Mouse (Mus musculus) MEL (cell line): ENCODE results near the gene Trat1. TPM values are rescaled to one million over a fixed set of nuclear protein-coding genes. Genes with fewer than 3 reads are reported as not detected.

Source experiments
- DNase-seq: peaks from one replicate; pipeline ENCODE4 v3.0.0; 2011; ENCODE audit warnings: low read depth, low spot score
- H3K27ac ChIP-seq: 2 replicates; pipeline ENCODE4 v1.5.1; 2012; ENCODE audit warnings: low read depth, mild to moderate bottlenecking, control low read depth, low read length, moderate library complexity; ENCODE audit not compliant: control insufficient read depth
- H3K27me3 ChIP-seq, 2 experiments: fragments of 150-350 bp in 1 of 2; sonication (generic) in 1 of 2; 2 replicates each; pipeline ENCODE4 v1.6.1; 2012; ENCODE audit warnings: low read length in 2 of 2, mild to moderate bottlenecking in 2 of 2, improper control_type of control experiment in 1 of 2, moderate library complexity in 1 of 2; ENCODE audit not compliant: insufficient read depth in 2 of 2, control insufficient read depth in 1 of 2
- H3K36me3 ChIP-seq, 2 experiments: 2 replicates each; pipeline ENCODE4 v1.6.1; 2012 to 2014; ENCODE audit warnings: low read length in 2 of 2, improper control_type of control experiment in 1 of 2, inconsistent platforms in 1 of 2, mild to moderate bottlenecking in 1 of 2; ENCODE audit not compliant: insufficient read depth in 2 of 2, control insufficient read depth in 1 of 2
- H3K4me1 ChIP-seq, 2 experiments: fragments of 150-350 bp in 1 of 2; sonication (generic) in 1 of 2; 2 replicates each; pipeline ENCODE4 v1.6.1; 2012; ENCODE audit warnings: low read length in 2 of 2, improper control_type of control experiment in 1 of 2, mild to moderate bottlenecking in 1 of 2; ENCODE audit not compliant: insufficient read depth in 2 of 2, control insufficient read depth in 1 of 2
- H3K4me3 ChIP-seq, 2 experiments: fragments of 150-350 bp in 1 of 2; sonication (generic) in 1 of 2; 2 replicates each; pipeline ENCODE4 v1.5.1; 2012; ENCODE audit warnings: low read depth in 2 of 2, low read length in 2 of 2, mild to moderate bottlenecking in 2 of 2, moderate library complexity in 2 of 2, control low read depth in 1 of 2, improper control_type of control experiment in 1 of 2; ENCODE audit not compliant: control insufficient read depth in 1 of 2, insufficient read depth in 1 of 2
- H3K79me2 ChIP-seq: 2 replicates; pipeline ENCODE4 v1.6.1; 2012; ENCODE audit warnings: mild to moderate bottlenecking, low read length, moderate library complexity; ENCODE audit not compliant: control insufficient read depth, poor library complexity, insufficient read depth
- H3K9ac ChIP-seq: 2 replicates; pipeline ENCODE4 v1.6.1; 2012; ENCODE audit warnings: low read depth, mild to moderate bottlenecking, control low read depth, low read length, moderate library complexity; ENCODE audit not compliant: control insufficient read depth, poor library complexity, severe bottlenecking
- H3K9me3 ChIP-seq: fragments of 150-350 bp; sonication (generic); replicated peaks from 2 replicates; pipeline ENCODE4 v1.6.1; 2012; ENCODE audit warnings: mild to moderate bottlenecking, low read length, improper control_type of control experiment, moderate library complexity; ENCODE audit not compliant: insufficient read depth
- CHD2 ChIP-seq: IDR thresholded peaks from 2 replicates; pipeline ENCODE4 v1.6.1; 2011; ENCODE audit warnings: low read length, improper control_type of control experiment
- E2F4 ChIP-seq: IDR thresholded peaks from 2 replicates; pipeline ENCODE4 v1.6.1; 2011; ENCODE audit warnings: low read depth, low read length, improper control_type of control experiment, borderline replicate concordance
- ELF1 ChIP-seq: IDR thresholded peaks from 2 replicates; pipeline ENCODE4 v1.6.1; 2014; ENCODE audit warnings: low read depth, mild to moderate bottlenecking, inconsistent platforms, low read length, improper control_type of control experiment, moderate library complexity
- EP300 ChIP-seq, 2 experiments: IDR thresholded peaks; 2 replicates each; pipeline ENCODE4 v1.6.1; 2011; ENCODE audit warnings: improper control_type of control experiment in 2 of 2, low read length in 2 of 2, low read depth in 1 of 2, mild to moderate bottlenecking in 1 of 2
- ETS1 ChIP-seq: IDR thresholded peaks from 2 replicates; pipeline ENCODE4 v1.6.1; 2012; ENCODE audit warnings: low read depth, mild to moderate bottlenecking, inconsistent platforms, low read length, improper control_type of control experiment, moderate library complexity
- GABPA ChIP-seq: IDR thresholded peaks from 2 replicates; pipeline ENCODE4 v1.6.1; 2012; ENCODE audit warnings: low read depth, mild to moderate bottlenecking, inconsistent platforms, low read length, improper control_type of control experiment, moderate library complexity
- HCFC1 ChIP-seq: IDR thresholded peaks from 2 replicates; pipeline ENCODE4 v1.6.1; 2012; ENCODE audit warnings: low read depth, mild to moderate bottlenecking, inconsistent platforms, low read length, improper control_type of control experiment, moderate library complexity
- KAT2A ChIP-seq: conservative IDR thresholded peaks from 2 replicates; pipeline ENCODE4 v1.6.1; 2012; ENCODE audit warnings: low read depth, low read length, improper control_type of control experiment, inconsistent platforms
- MAX ChIP-seq: IDR thresholded peaks from 2 replicates; pipeline ENCODE4 v1.6.1; 2011; ENCODE audit warnings: low read length, improper control_type of control experiment
- MEF2A ChIP-seq: IDR thresholded peaks from 2 replicates; pipeline ENCODE4 v1.6.1; 2014; ENCODE audit warnings: low read depth, mild to moderate bottlenecking, inconsistent platforms, low read length, improper control_type of control experiment; ENCODE audit not compliant: poor library complexity, insufficient replicate concordance, severe bottlenecking; ENCODE audit errors: extremely low read depth
- MXI1 ChIP-seq: IDR thresholded peaks from 2 replicates; pipeline ENCODE4 v1.6.1; 2011; ENCODE audit warnings: mild to moderate bottlenecking, low read depth, low read length, improper control_type of control experiment
- MYC ChIP-seq: IDR thresholded peaks from 2 replicates; pipeline ENCODE4 v1.6.1; 2011; ENCODE audit warnings: low read depth, mild to moderate bottlenecking, low read length, improper control_type of control experiment, moderate library complexity
- NELFE ChIP-seq: IDR thresholded peaks from 2 replicates; pipeline ENCODE4 v1.6.1; 2011; ENCODE audit warnings: low read depth, low read length, improper control_type of control experiment
- POLR2A ChIP-seq, 2 experiments: IDR thresholded peaks; 2 replicates each; pipeline ENCODE4 v1.6.1; 2011 to 2012; ENCODE audit warnings: low read length in 2 of 2, mild to moderate bottlenecking in 2 of 2, control low read depth in 1 of 2, improper control_type of control experiment in 1 of 2, low read depth in 1 of 2, moderate library complexity in 1 of 2; ENCODE audit not compliant: control insufficient read depth in 1 of 2, insufficient read depth in 1 of 2, poor library complexity in 1 of 2
- POLR2AphosphoS5 ChIP-seq: IDR thresholded peaks from 2 replicates; pipeline ENCODE4 v1.6.1; 2012; ENCODE audit warnings: low read depth, borderline replicate concordance, mild to moderate bottlenecking, inconsistent platforms, low read length, moderate library complexity, mixed read lengths
- RCOR1 ChIP-seq: IDR thresholded peaks from 2 replicates; pipeline ENCODE4 v1.6.1; 2012; ENCODE audit warnings: low read depth, mild to moderate bottlenecking, inconsistent platforms, low read length, improper control_type of control experiment
- SIN3A ChIP-seq: IDR thresholded peaks from 2 replicates; pipeline ENCODE4 v1.6.1; 2012; ENCODE audit warnings: low read length, improper control_type of control experiment, inconsistent platforms
- TBP ChIP-seq: IDR thresholded peaks from 2 replicates; pipeline ENCODE4 v1.8.0; 2011; ENCODE audit warnings: low read depth, low read length, improper control_type of control experiment
- UBTF ChIP-seq: IDR thresholded peaks from 2 replicates; pipeline ENCODE4 v1.6.1; 2012; ENCODE audit warnings: low read depth, mild to moderate bottlenecking, inconsistent platforms, low read length, improper control_type of control experiment, moderate library complexity, borderline replicate concordance; ENCODE audit not compliant: insufficient read depth
- USF2 ChIP-seq, 2 experiments: IDR thresholded peaks; 2 replicates each; pipeline ENCODE4 v1.6.1; 2011 to 2012; ENCODE audit warnings: improper control_type of control experiment in 2 of 2, low read length in 2 of 2, borderline replicate concordance in 1 of 2, inconsistent platforms in 1 of 2, low read depth in 1 of 2, mild to moderate bottlenecking in 1 of 2; ENCODE audit not compliant: insufficient read depth in 1 of 2
- ZKSCAN1 ChIP-seq: IDR thresholded peaks from 2 replicates; pipeline ENCODE4 v1.6.1; 2012; ENCODE audit warnings: low read depth, mild to moderate bottlenecking, inconsistent platforms, low read length, improper control_type of control experiment, moderate library complexity
- ZMIZ1 ChIP-seq: IDR thresholded peaks from 2 replicates; pipeline ENCODE4 v1.6.1; 2012; ENCODE audit warnings: low read depth, mild to moderate bottlenecking, inconsistent platforms, low read length, improper control_type of control experiment, moderate library complexity
- polyA plus RNA-seq, 2 experiments: library from polyadenylated mRNA; stranded (reverse) in 1 of 2; unstranded in 1 of 2; fragments of >175 nt in 1 of 2; fragments of >200 nt in 1 of 2; gene quantifications; 2 replicates each; pipeline versions ENCODE4 v1.2.1 to v1.2.4; 2012; ENCODE audit warnings: low replicate concordance in 2 of 2, low read depth in 1 of 2; ENCODE audit not compliant: insufficient read length in 2 of 2, insufficient read depth in 1 of 2, missing spikeins in 1 of 2
- total RNA-seq: library from RNA; depleted of rRNA; stranded (reverse); fragments of 300-350 nt; gene quantifications from 2 replicates; pipeline ENCODE4 v1.2.3, GENCODE M21; 2012

Trat1 gene
- total and polyA plus RNA-seq, 3 experiments: not detected

GRCm38 (mm10) chr16:48745418-48745817 lies 26.4 kb downstream of the Trat1 start:
- H3K27ac ChIP-seq: no peak overlapping the region
- H3K4me1 ChIP-seq: no peaks in the 10 kb centered on the region
- H3K4me3 ChIP-seq: no peak overlapping the region
- H3K36me3 ChIP-seq: no peaks in the 10 kb centered on the region
- no peaks in the 10 kb centered on the region for H3K27me3 ChIP-seq
- H3K79me2 ChIP-seq: no peaks in the 10 kb centered on the region
- H3K9ac ChIP-seq: no peak overlapping the region
- TF ChIP-seq ZKSCAN1 (no peak), NELFE (no peak), MAX (no peak), USF2 (IDR thresholded peaks at IDR 0.05; ENCODE audit: borderline replicate concordance in 1 of 2, insufficient read depth in 1 of 2, low read depth in 1 of 2, low read length in 2 of 2) (no peak), MYC (no peak), HCFC1 (no peak), UBTF (no peak), MEF2A (no peak), EP300 (IDR thresholded peaks at IDR 0.05; ENCODE audit: low read depth in 1 of 2, low read length in 2 of 2) (no peak), ELF1 (no peak), TBP (no peak), ZMIZ1 (no peak), MXI1 (no peak), E2F4 (no peak), POLR2AphosphoS5 (no peak), KAT2A (no peak), CHD2 (no peak)
- H3K9me3 ChIP-seq: no peaks in the 10 kb centered on the region
- no peak for DNase-seq

GRCm38 (mm10) chr16:48745011-48745410 lies 26.8 kb downstream of the Trat1 start:
- no peak for TF ChIP-seq ETS1
- TF ChIP-seq KAT2A: no peak
- no peak for TF ChIP-seq SIN3A
- no peak for TF ChIP-seq RCOR1
- TF ChIP-seq GABPA: no peak
- no peak for TF ChIP-seq POLR2A (IDR thresholded peaks at IDR 0.05; ENCODE audit: control insufficient read depth in 1 of 2, insufficient read depth in 1 of 2, low read depth in 1 of 2, low read length in 2 of 2, poor library complexity in 1 of 2)
- no peak for TF ChIP-seq MEF2A
- Histone ChIP-seq H3K9ac (no peak overlapping the region), H3K79me2 (no peaks in the 10 kb centered on the region), H3K27me3 (no peaks in the 10 kb centered on the region), H3K9me3 (no peaks in the 10 kb centered on the region), H3K4me3 (no peak overlapping the region), H3K27ac (no peak overlapping the region), H3K4me1 (no peaks in the 10 kb centered on the region), H3K36me3 (no peaks in the 10 kb centered on the region)
- DNase-seq: no peak
